Mouse (Mus musculus) midbrain, embryonic 12.5 days (tissue): ENCODE data around the gene Camk1. TPM values are rescaled to one million over a fixed set of nuclear protein-coding genes. Genes with fewer than 3 reads are reported as not detected.
"Not testable (repeated sequence)": the region's sequence is repeated elsewhere in the genome, so short reads cannot be mapped to it uniquely, and the experiment has no call there.

ENCODE experiments used
- ATAC-seq: fragments of 200-750 bp; cut with Nextera tagmentation; 2 replicates; pipeline ENCODE4 v1.8.0; 2017; ENCODE audit warnings: low read depth, moderate TSS enrichment, moderate library complexity; ENCODE audit not compliant: low FRiP score
- H3K27ac ChIP-seq: fragments of 300-500 bp; sonication (generic); replicated peaks from 2 replicates; pipeline ENCODE4 v1.5.1; 2016; ENCODE audit warnings: mild to moderate bottlenecking
- H3K27me3 ChIP-seq: fragments of 300-500 bp; sonication (generic); 2 replicates; pipeline ENCODE4 v1.6.1; 2016; ENCODE audit warnings: mild to moderate bottlenecking
- H3K36me3 ChIP-seq: fragments of 300-500 bp; sonication (generic); 2 replicates; pipeline ENCODE4 v1.6.1; 2016
- H3K4me1 ChIP-seq: fragments of 300-500 bp; sonication (generic); 2 replicates; pipeline ENCODE4 v1.6.1; 2016
- H3K4me2 ChIP-seq: fragments of 300-500 bp; sonication (generic); replicated peaks from 2 replicates; pipeline ENCODE4 v1.6.1; 2016; ENCODE audit warnings: mild to moderate bottlenecking, moderate library complexity
- H3K4me3 ChIP-seq: fragments of 300-500 bp; sonication (generic); 2 replicates; pipeline ENCODE4 v1.5.1; 2016; ENCODE audit warnings: mild to moderate bottlenecking
- H3K9ac ChIP-seq: fragments of 300-500 bp; sonication (generic); replicated peaks from 2 replicates; pipeline ENCODE4 v1.6.1; 2016; ENCODE audit warnings: mild to moderate bottlenecking, moderate library complexity
- H3K9me3 ChIP-seq: fragments of 300-500 bp; sonication (generic); 2 replicates; pipeline ENCODE4 v1.6.1; 2016; ENCODE audit warnings: mild to moderate bottlenecking
- WGBS: fragments of 180-500 bp; shearing (Covaris S2); methylation state at CpG from one replicate; pipeline ENCODE4 v1.1.7; 2016; 5-methylcytosine and 5-hydroxymethylcytosine counted together
- polyA plus RNA-seq: library from polyadenylated mRNA; unstranded; fragments of >200 nt; fragmentation: Nextera tagmentation; extraction: Ambion mirVana; gene quantifications from 2 replicates; pipeline ENCODE4 v1.2.1, GENCODE M21; 2016

Camk1 gene
- polyA plus RNA-seq, 1 experiment from 2014 or later: 67.4 TPM

- ATAC-seq: no peak
- Histone ChIP-seq H3K4me3 (no peak overlapping the region), H3K4me1 (no peaks in the 10 kb centered on the region), H3K9me3 (no peaks in the 10 kb centered on the region), H3K4me2 (no peak overlapping the region), H3K27ac (no peak overlapping the region), H3K27me3 (0 out of 2 replicates have a peak, but pooled peaks cover 4% of the 10 kb centered on the region), H3K9ac (no peak overlapping the region), H3K36me3 (no peaks in the 10 kb centered on the region)
- 88% methylated on average over 3 of the region's 3 CpGs for WGBS
Measured at GRCm38 (mm10) chr6:113352820-113353219, 9.0 kb upstream of the Camk1 start.

DNA sequence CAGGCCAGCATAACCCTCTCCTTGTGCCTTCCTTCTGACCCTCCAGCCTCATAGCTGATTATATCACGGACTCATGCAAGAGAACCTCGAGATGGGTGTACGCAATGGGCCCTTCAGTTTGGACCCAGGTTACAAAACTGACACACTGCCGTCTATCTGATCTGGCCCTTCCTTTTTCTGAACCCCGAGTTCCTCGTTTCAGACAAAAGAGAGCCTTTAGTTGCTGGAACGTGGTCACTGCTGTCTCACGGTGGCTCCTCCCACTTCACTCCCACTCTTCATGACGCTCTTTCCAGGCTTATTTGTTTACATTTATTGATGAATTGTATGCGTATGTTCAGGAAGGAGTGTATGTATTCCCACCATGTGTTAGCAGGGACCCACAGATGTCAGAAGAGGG lies 7.9 kb upstream of the Camk1 start:
- Histone ChIP-seq H3K4me2 (no peak overlapping the region), H3K9ac (no peak overlapping the region), H3K36me3 (no peaks in the 10 kb centered on the region), H3K27ac (no peak overlapping the region), H3K27me3 (0 out of 2 replicates have a peak, but pooled peaks cover 4% of the 10 kb centered on the region), H3K4me3 (no peak overlapping the region), H3K9me3 (no peaks in the 10 kb centered on the region), H3K4me1 (no peaks in the 10 kb centered on the region)
- no peak for ATAC-seq
- 62% methylated on average over 10 of the region's 10 CpGs for WGBS

GRCm38 (mm10) chr6:113351161-113351560 lies 7.4 kb upstream of the Camk1 start:
- Histone ChIP-seq H3K9ac (no peak overlapping the region), H3K27ac (no peak overlapping the region), H3K9me3 (no peaks in the 10 kb centered on the region), H3K4me1 (no peaks in the 10 kb centered on the region), H3K36me3 (no peaks in the 10 kb centered on the region), H3K27me3 (0 out of 2 replicates have a peak, but pooled peaks cover 3% of the 10 kb centered on the region), H3K4me2 (no peak overlapping the region), H3K4me3 (no peak overlapping the region)
- WGBS: 89% methylated on average over 1 of the region's 1 CpGs
- ATAC-seq: no peak

GRCm38 (mm10) chr6:113350538-113350937 lies 6.8 kb upstream of the Camk1 start:
- Histone ChIP-seq H3K4me1 (no peaks in the 10 kb centered on the region), H3K36me3 (no peaks in the 10 kb centered on the region), H3K9me3 (no peaks in the 10 kb centered on the region), H3K27me3 (no peaks in the 10 kb centered on the region), H3K9ac (no peak overlapping the region), H3K4me3 (no peak overlapping the region), H3K27ac (no peak overlapping the region), H3K4me2 (no peak overlapping the region)
- ATAC-seq: no peak

DNA sequence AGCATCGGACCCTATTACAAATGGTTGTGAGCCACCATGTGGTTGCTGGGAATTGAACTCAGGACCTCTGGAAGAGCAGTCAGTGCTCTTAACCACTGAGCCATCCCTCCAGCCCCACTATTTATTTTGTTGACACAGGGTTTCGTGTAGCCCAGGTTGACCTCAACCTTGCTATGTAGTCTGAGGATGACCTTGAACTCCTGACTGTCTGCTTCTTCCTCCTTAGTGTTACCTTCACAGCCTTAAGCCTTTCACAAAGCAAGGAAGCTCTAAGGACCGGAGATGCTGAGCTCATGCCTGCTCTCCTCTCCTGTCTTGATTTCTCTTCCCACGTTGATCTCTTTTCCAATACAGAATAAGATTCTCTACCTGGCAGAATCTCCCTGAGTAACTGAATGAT lies 3.1 kb upstream of the Camk1 start:
- Histone ChIP-seq H3K4me3 (no peak overlapping the region), H3K9me3 (no peaks in the 10 kb centered on the region), H3K27me3 (no peaks in the 10 kb centered on the region), H3K9ac (no peak overlapping the region), H3K4me1 (peaks cover 24% of the 10 kb centered on the region), H3K27ac (no peak overlapping the region), H3K36me3 (no peaks in the 10 kb centered on the region), H3K4me2 (no peak overlapping the region)
- 88% methylated on average over 4 of the region's 4 CpGs for WGBS
- no peak for ATAC-seq

- Histone ChIP-seq H3K27ac (no peak overlapping the region), H3K9me3 (no peaks in the 10 kb centered on the region), H3K4me2 (peak overlapping the region; percentile 78), H3K4me1 (peaks cover 24% of the 10 kb centered on the region), H3K9ac (no peak overlapping the region), H3K4me3 (peak overlapping the region; percentile 62; the same call in 1 of the 2 replicates), H3K36me3 (peaks cover 9% of the 10 kb centered on the region), H3K27me3 (no peaks in the 10 kb centered on the region)
- 62% methylated on average over 2 of the region's 2 CpGs for WGBS
- ATAC-seq: peak; percentile 1; the same call in 1 of the 2 replicates
Measured at GRCm38 (mm10) chr6:113344321-113344720, 537 bp upstream of the Camk1 start.

GRCm38 (mm10) chr6:113342297-113342696 lies 1.5 kb downstream of the Camk1 start:
- no peak overlapping the region for H3K4me3 ChIP-seq
- no peak overlapping the region for H3K9ac ChIP-seq
- H3K4me1 ChIP-seq: peaks cover 24% of the 10 kb centered on the region
- WGBS: 51% methylated on average over 4 of the region's 7 CpGs
- no peak for ATAC-seq
- peak overlapping the region; percentile 78 for H3K4me2 ChIP-seq
- no peaks in the 10 kb centered on the region for H3K9me3 ChIP-seq
- H3K27me3 ChIP-seq: no peaks in the 10 kb centered on the region
- H3K27ac ChIP-seq: 0 out of 2 replicates have a peak overlapping the region, but pooled peaks have one; percentile 15
- H3K36me3 ChIP-seq: peaks cover 26% of the 10 kb centered on the region

DNA sequence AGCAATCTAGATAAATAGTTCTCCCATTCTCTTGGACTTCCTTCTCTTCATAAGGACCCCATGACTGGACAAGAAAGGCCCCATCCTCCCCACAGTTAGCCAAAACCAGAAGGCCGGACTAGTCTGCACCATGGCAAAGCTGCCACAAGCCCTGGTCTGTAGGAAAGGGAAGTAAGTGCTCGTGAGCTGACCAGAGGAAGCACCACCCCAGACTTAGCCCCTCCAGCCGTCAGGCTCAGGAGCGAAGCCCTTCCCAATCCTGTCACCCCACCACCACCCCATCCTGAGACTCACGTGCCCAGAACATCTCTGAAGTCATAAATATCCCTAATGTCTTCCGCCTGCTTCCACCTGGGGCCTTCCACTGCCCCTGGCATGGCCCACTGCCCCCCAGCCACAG lies 2.2 kb downstream of the Camk1 start:
- H3K27ac ChIP-seq: no peak overlapping the region
- no peaks in the 10 kb centered on the region for H3K27me3 ChIP-seq
- ATAC-seq: no peak
- WGBS: 79% methylated on average over 6 of the region's 6 CpGs
- H3K4me2 ChIP-seq: no peak overlapping the region
- peaks cover 24% of the 10 kb centered on the region for H3K4me1 ChIP-seq
- no peak overlapping the region for H3K4me3 ChIP-seq
- peaks cover 31% of the 10 kb centered on the region for H3K36me3 ChIP-seq
- no peak overlapping the region; the same call in 1 of the 2 replicates for H3K9ac ChIP-seq
- no peaks in the 10 kb centered on the region for H3K9me3 ChIP-seq

- no peak overlapping the region for H3K9ac ChIP-seq
- ATAC-seq: no peak
- no peak overlapping the region for H3K4me2 ChIP-seq
- H3K27ac ChIP-seq: no peak overlapping the region
- no peaks in the 10 kb centered on the region for H3K9me3 ChIP-seq
- 82% methylated on average over 8 of the region's 8 CpGs for WGBS
- no peak overlapping the region for H3K4me3 ChIP-seq
- H3K27me3 ChIP-seq: no peaks in the 10 kb centered on the region
- H3K36me3 ChIP-seq: peaks cover 68% of the 10 kb centered on the region
- H3K4me1 ChIP-seq: peaks cover 6% of the 10 kb centered on the region; the same call in 1 of the 2 replicates
Measured at GRCm38 (mm10) chr6:113336852-113337620, 6.7 kb downstream of the Camk1 start.

DNA sequence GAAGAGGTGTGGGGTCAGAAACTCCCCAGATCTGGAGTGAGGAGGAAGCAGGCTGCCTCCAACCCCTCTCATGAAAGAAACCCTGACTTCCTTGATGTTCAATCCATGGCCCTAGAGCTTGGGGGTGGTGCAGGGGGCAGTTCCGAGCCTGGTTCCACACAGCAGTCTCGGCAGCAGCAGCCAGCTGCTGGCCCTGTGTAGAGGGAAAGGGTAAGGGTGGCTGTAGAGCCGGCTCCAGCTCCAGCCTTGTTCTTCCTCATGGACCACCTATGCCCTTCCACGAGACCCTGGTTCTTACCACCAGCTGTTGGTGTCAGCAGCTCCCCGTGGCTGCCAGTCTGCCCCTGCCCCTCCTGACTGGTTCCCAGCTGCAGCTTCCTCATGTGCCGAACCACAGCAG lies 9.6 kb downstream of the Camk1 start:
- Histone ChIP-seq H3K4me2 (no peak overlapping the region), H3K36me3 (peaks cover 70% of the 10 kb centered on the region), H3K4me1 (0 out of 2 replicates have a peak, but pooled peaks cover 5% of the 10 kb centered on the region), H3K9me3 (no peaks in the 10 kb centered on the region), H3K27me3 (no peaks in the 10 kb centered on the region), H3K9ac (no peak overlapping the region), H3K4me3 (no peak overlapping the region), H3K27ac (no peak overlapping the region)
- ATAC-seq: no peak
- 77% methylated on average over 6 of the region's 6 CpGs for WGBS

GRCm38 (mm10) chr6:113333137-113333950 lies 10.4 kb downstream of the Camk1 start:
- peaks cover 65% of the 10 kb centered on the region for H3K36me3 ChIP-seq

GRCm38 (mm10) chr6:113332734-113333133 lies 11.1 kb downstream of the Camk1 start:
- not testable (repeated sequence) for ATAC-seq, H3K9ac ChIP-seq, H3K4me3 ChIP-seq, H3K27ac ChIP-seq, H3K9me3 ChIP-seq, H3K4me2 ChIP-seq, H3K27me3 ChIP-seq, H3K4me1 ChIP-seq
- peaks cover 59% of the 10 kb centered on the region for H3K36me3 ChIP-seq
- 71% methylated on average over 6 of the region's 6 CpGs for WGBS

More at GRCm38 (mm10) chr6:113333137-113333950, 10.4 kb downstream of the Camk1 start:
- Histone ChIP-seq H3K4me1 (0 out of 2 replicates have a peak, but pooled peaks cover 5% of the 10 kb centered on the region), H3K4me3 (no peak overlapping the region), H3K9ac (no peak overlapping the region), H3K27me3 (no peaks in the 10 kb centered on the region), H3K9me3 (no peaks in the 10 kb centered on the region), H3K27ac (no peak overlapping the region), H3K4me2 (no peak overlapping the region)
- peak; percentile 55; the same call in 1 of the 2 replicates for ATAC-seq
- 89% methylated on average over 14 of the region's 14 CpGs for WGBS
